Mouse (Mus musculus): Measurements from ENCODE around the gene Mmrn1. TPM values are rescaled to one million over a fixed set of nuclear protein-coding genes. Genes with fewer than 3 reads are reported as not detected.

The Mmrn1 gene
- polyA plus RNA-seq, 1 experiment = not detected

DNA sequence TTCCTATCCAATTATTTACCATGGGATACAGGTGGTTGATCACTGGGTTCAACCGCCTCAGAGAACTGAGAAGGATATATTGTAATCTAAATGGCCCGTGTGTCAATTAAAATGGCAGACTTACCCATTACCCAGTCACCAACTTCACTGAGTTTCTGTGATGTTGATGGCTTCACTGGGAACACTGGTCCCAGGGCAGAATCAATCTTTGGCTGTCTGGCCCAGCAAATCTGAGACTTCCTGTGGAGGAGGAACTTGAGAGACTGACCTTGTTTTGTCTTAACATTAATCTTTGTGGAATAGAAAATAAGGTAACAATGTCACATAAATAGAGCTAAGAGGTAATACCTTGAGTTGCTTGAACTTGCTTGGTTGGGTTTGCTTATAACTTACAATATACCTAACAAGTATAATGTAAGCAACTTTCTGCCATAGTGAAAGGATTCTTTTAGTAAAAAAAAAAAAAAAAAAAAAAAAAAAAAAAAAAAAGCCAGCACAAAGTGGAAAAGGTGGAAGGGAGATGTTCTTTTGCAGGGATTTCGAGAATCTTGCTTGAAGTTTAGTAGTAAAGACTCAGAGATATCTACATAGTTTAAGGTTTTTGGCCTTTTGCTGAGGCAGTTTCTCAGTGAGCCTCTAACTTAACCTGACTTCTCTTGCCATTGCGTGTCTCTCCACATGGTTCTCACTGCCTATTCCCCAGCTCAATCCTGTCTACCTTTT, 68.8 kb downstream of the Mmrn1 start:
- Histone ChIP-seq H3K4me2 (ENCODE audit: low read depth) (no peak overlapping the region), H3ac (ENCODE audit: control insufficient read depth, insufficient read length) (no peak overlapping the region), H3K79me2 (ENCODE audit: control insufficient read depth, insufficient read depth) (no peaks in the 10 kb centered on the region), H3K4me3 (no peak overlapping the region), H3K36me3 (ENCODE audit: control insufficient read depth, insufficient read depth) (no peaks in the 10 kb centered on the region), H3K27me3 (ENCODE audit: control insufficient read depth, insufficient read depth, insufficient read length) (no peaks in the 10 kb centered on the region)
- TF ChIP-seq MYOG (IDR thresholded peaks at IDR 0.05; ENCODE audit: control insufficient read depth in 1 of 3, insufficient read depth in 1 of 3, insufficient read length in 2 of 3, low read depth in 2 of 3) (no peak), E2F4 (IDR thresholded peaks at IDR 0.05; ENCODE audit: insufficient read depth) (no peak), POLR2A (IDR thresholded peaks at IDR 0.05; ENCODE audit: insufficient read length, low read depth) (no peak), MAX (IDR thresholded peaks at IDR 0.05; ENCODE audit: low read depth) (no peak)

DNA sequence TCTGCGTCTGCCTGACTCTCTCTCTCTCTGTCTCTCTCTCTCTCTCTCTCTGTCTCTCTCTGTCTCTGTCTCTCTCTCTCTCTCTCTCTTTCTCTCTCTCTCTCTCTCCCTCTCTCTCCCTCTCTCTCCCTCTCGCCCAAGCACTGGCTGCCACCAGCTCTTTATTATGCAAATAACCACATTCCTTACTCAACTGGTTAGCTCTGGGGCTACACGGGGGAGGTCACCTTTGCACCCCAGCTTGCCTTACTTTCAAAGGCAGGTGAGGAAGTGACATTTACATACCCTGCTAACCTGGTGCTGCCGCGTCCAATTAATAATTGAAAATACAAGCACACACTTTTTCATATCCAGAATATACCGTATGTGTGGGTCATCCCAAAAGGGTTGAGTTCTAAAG, 69.3 kb downstream of the Mmrn1 start:
- Histone ChIP-seq H3ac (ENCODE audit: control insufficient read depth, insufficient read length) (no peak overlapping the region), H3K4me2 (ENCODE audit: low read depth) (no peak overlapping the region), H3K36me3 (ENCODE audit: control insufficient read depth, insufficient read depth) (no peaks in the 10 kb centered on the region), H3K27me3 (ENCODE audit: control insufficient read depth, insufficient read depth, insufficient read length) (no peaks in the 10 kb centered on the region), H3K4me3 (no peak overlapping the region), H3K79me2 (ENCODE audit: control insufficient read depth, insufficient read depth) (no peaks in the 10 kb centered on the region)
- TF ChIP-seq SRF (IDR thresholded peaks at IDR 0.05; ENCODE audit: control insufficient read depth, insufficient read length, low read depth) = no peak
- no peak for TF ChIP-seq TCF12 (IDR thresholded peaks at IDR 0.05; ENCODE audit: insufficient read depth, poor library complexity, severe bottlenecking)
- TF ChIP-seq POLR2A (IDR thresholded peaks at IDR 0.05; ENCODE audit: insufficient read length, low read depth) = no peak
- TF ChIP-seq MAX (IDR thresholded peaks at IDR 0.05; ENCODE audit: low read depth) = no peak
- TF ChIP-seq MYOG (IDR thresholded peaks at IDR 0.05; ENCODE audit: control insufficient read depth in 1 of 3, insufficient read depth in 1 of 3, insufficient read length in 2 of 3, low read depth in 2 of 3) = no peak
- TF ChIP-seq TCF3 (IDR thresholded peaks at IDR 0.05; ENCODE audit: insufficient read length, low read depth) = no peak
- no peak for TF ChIP-seq USF1 (IDR thresholded peaks at IDR 0.05; ENCODE audit: low read depth)
- TF ChIP-seq REST (IDR thresholded peaks at IDR 0.05; ENCODE audit: insufficient read depth, insufficient read length) = no peak
- no peak for TF ChIP-seq CEBPB (IDR thresholded peaks at IDR 0.05; ENCODE audit: insufficient read depth, poor library complexity, severe bottlenecking)
- no peak for TF ChIP-seq E2F4 (IDR thresholded peaks at IDR 0.05; ENCODE audit: insufficient read depth)
- TF ChIP-seq POLR2AphosphoS2 (IDR thresholded peaks at IDR 0.05; ENCODE audit: insufficient read length, low read depth) = no peak
- no peak for TF ChIP-seq MYOD1 (IDR thresholded peaks at IDR 0.05; ENCODE audit: control insufficient read depth in 1 of 3, insufficient read length in 2 of 3, low read depth in 2 of 3)

GRCm38 (mm10) chr6:60994521-60994920, 69.7 kb downstream of the Mmrn1 start:
- TF ChIP-seq USF1 (IDR thresholded peaks at IDR 0.05; ENCODE audit: low read depth) = no peak
- TF ChIP-seq REST (IDR thresholded peaks at IDR 0.05; ENCODE audit: insufficient read depth, insufficient read length) = no peak
- TF ChIP-seq POLR2AphosphoS2 (IDR thresholded peaks at IDR 0.05; ENCODE audit: insufficient read length, low read depth) = no peak
- no peak for TF ChIP-seq SRF (IDR thresholded peaks at IDR 0.05; ENCODE audit: control insufficient read depth, insufficient read length, low read depth)
- TF ChIP-seq TCF12 (IDR thresholded peaks at IDR 0.05; ENCODE audit: insufficient read depth, poor library complexity, severe bottlenecking) = no peak
- TF ChIP-seq MYOG (IDR thresholded peaks at IDR 0.05; ENCODE audit: control insufficient read depth in 1 of 3, insufficient read depth in 1 of 3, insufficient read length in 2 of 3, low read depth in 2 of 3) = no peak
- TF ChIP-seq MAX (IDR thresholded peaks at IDR 0.05; ENCODE audit: low read depth) = no peak
- no peak for TF ChIP-seq E2F4 (IDR thresholded peaks at IDR 0.05; ENCODE audit: insufficient read depth)
- no peak for TF ChIP-seq POLR2A (IDR thresholded peaks at IDR 0.05; ENCODE audit: insufficient read length, low read depth)
- TF ChIP-seq CEBPB (IDR thresholded peaks at IDR 0.05; ENCODE audit: insufficient read depth, poor library complexity, severe bottlenecking) = no peak
- TF ChIP-seq TCF3 (IDR thresholded peaks at IDR 0.05; ENCODE audit: insufficient read length, low read depth) = no peak
- no peak for TF ChIP-seq MYOD1 (IDR thresholded peaks at IDR 0.05; ENCODE audit: control insufficient read depth in 1 of 3, insufficient read length in 2 of 3, low read depth in 2 of 3)
- Histone ChIP-seq H3K27me3 (ENCODE audit: control insufficient read depth, insufficient read depth, insufficient read length) (no peaks in the 10 kb centered on the region), H3K79me2 (ENCODE audit: control insufficient read depth, insufficient read depth) (no peaks in the 10 kb centered on the region), H3ac (ENCODE audit: control insufficient read depth, insufficient read length) (no peak overlapping the region), H3K4me2 (ENCODE audit: low read depth) (no peak overlapping the region), H3K36me3 (ENCODE audit: control insufficient read depth, insufficient read depth) (no peaks in the 10 kb centered on the region), H3K4me3 (no peak overlapping the region)

DNA sequence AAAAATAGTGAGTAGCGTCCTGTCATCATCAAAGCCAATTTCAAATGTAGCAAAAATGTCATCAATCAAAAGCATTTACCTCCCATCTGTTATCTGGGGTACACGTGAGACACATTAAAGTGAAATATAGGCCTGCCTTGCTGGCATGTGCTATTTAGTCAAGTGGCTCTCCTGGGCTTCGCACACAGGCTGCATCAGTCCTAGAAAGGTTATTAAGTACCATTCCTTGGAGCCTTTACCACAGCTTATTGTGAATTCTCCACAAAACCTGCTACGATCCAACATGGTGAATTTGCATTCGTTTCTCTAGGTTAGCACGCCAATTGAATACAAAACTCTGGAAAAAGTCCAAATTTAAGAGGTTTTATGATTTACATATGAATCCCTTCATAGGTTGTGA, 70.8 kb downstream of the Mmrn1 start:
- Histone ChIP-seq H3K36me3 (ENCODE audit: control insufficient read depth, insufficient read depth) (no peaks in the 10 kb centered on the region), H3K79me2 (ENCODE audit: control insufficient read depth, insufficient read depth) (no peaks in the 10 kb centered on the region), H3K4me2 (ENCODE audit: low read depth) (no peak overlapping the region), H3ac (ENCODE audit: control insufficient read depth, insufficient read length) (no peak overlapping the region), H3K27me3 (ENCODE audit: control insufficient read depth, insufficient read depth, insufficient read length) (no peaks in the 10 kb centered on the region), H3K4me3 (no peak overlapping the region)
- no peak for TF ChIP-seq POLR2A (IDR thresholded peaks at IDR 0.05; ENCODE audit: insufficient read length, low read depth)

GRCm38 (mm10) chr6:60996328-60996727, 71.6 kb downstream of the Mmrn1 start:
- Histone ChIP-seq H3K27me3 (ENCODE audit: control insufficient read depth, insufficient read depth, insufficient read length) (no peaks in the 10 kb centered on the region), H3K36me3 (ENCODE audit: control insufficient read depth, insufficient read depth) (no peaks in the 10 kb centered on the region), H3K4me3 (no peak overlapping the region), H3K4me2 (ENCODE audit: low read depth) (no peak overlapping the region), H3K79me2 (ENCODE audit: control insufficient read depth, insufficient read depth) (no peaks in the 10 kb centered on the region), H3ac (ENCODE audit: control insufficient read depth, insufficient read length) (no peak overlapping the region)
- TF ChIP-seq SRF (IDR thresholded peaks at IDR 0.05; ENCODE audit: control insufficient read depth, insufficient read length, low read depth) = no peak
- TF ChIP-seq MAX (IDR thresholded peaks at IDR 0.05; ENCODE audit: low read depth) = no peak
- no peak for TF ChIP-seq MYOD1 (IDR thresholded peaks at IDR 0.05; ENCODE audit: control insufficient read depth in 1 of 3, insufficient read length in 2 of 3, low read depth in 2 of 3)
- no peak for TF ChIP-seq POLR2A (IDR thresholded peaks at IDR 0.05; ENCODE audit: insufficient read length, low read depth)
- TF ChIP-seq REST (IDR thresholded peaks at IDR 0.05; ENCODE audit: insufficient read depth, insufficient read length) = no peak
- TF ChIP-seq CEBPB (IDR thresholded peaks at IDR 0.05; ENCODE audit: insufficient read depth, poor library complexity, severe bottlenecking) = no peak
- no peak for TF ChIP-seq TCF3 (IDR thresholded peaks at IDR 0.05; ENCODE audit: insufficient read length, low read depth)
- TF ChIP-seq USF1 (IDR thresholded peaks at IDR 0.05; ENCODE audit: low read depth) = no peak
- no peak for TF ChIP-seq TCF12 (IDR thresholded peaks at IDR 0.05; ENCODE audit: insufficient read depth, poor library complexity, severe bottlenecking)
- TF ChIP-seq MYOG (IDR thresholded peaks at IDR 0.05; ENCODE audit: control insufficient read depth in 1 of 3, insufficient read depth in 1 of 3, insufficient read length in 2 of 3, low read depth in 2 of 3) = no peak
- no peak for TF ChIP-seq E2F4 (IDR thresholded peaks at IDR 0.05; ENCODE audit: insufficient read depth)
- no peak for TF ChIP-seq POLR2AphosphoS2 (IDR thresholded peaks at IDR 0.05; ENCODE audit: insufficient read length, low read depth)

All from myocyte (in vitro differentiated cells).